Mouse (Mus musculus): Measurements from ENCODE around the gene Gm13199. TPM values are rescaled to one million over a fixed set of nuclear protein-coding genes. Genes with fewer than 3 reads are reported as not detected.

Gene Gm13199
- polyA plus RNA-seq, 1 experiment from 2014 or later = 2.0 TPM

Other genes with a start within 250 kb of the Gm13199 start
- 1.0 and 1.4 TPM in 2 replicates for gene Camk1d, start 148.4 kb downstream of the Gm13199 start, polyA plus RNA-seq (2014; fragmentation: Nextera tagmentation; extraction: Ambion mirVana)
- 120 and 123 TPM in 2 replicates for gene Nudt5, start 17.9 kb downstream of the Gm13199 start, polyA plus RNA-seq (2014; fragmentation: Nextera tagmentation; extraction: Ambion mirVana)
- gene Cdc123, start 17.8 kb downstream of the Gm13199 start, polyA plus RNA-seq (2014; fragmentation: Nextera tagmentation; extraction: Ambion mirVana) = 278 and 298 TPM in 2 replicates
- 48.1 and 51.8 TPM in 2 replicates for gene Sec61a2, start 32.5 kb upstream of the Gm13199 start, polyA plus RNA-seq (2014; fragmentation: Nextera tagmentation; extraction: Ambion mirVana)
- 3.5 and 4.8 TPM in 2 replicates for gene Dhtkd1, start 79.9 kb upstream of the Gm13199 start, polyA plus RNA-seq (2014; fragmentation: Nextera tagmentation; extraction: Ambion mirVana)
- 10.4 and 10.7 TPM in 2 replicates for gene Upf2, start 88.5 kb upstream of the Gm13199 start, polyA plus RNA-seq (2014; fragmentation: Nextera tagmentation; extraction: Ambion mirVana)